Mouse (Mus musculus): ENCODE measurements around the gene 1700025G04Rik.

- TF ChIP-seq CTCF (IDR thresholded peaks at IDR 0.05; ENCODE audit: low read depth), result no peak
- no peak for TF ChIP-seq EP300 (optimal IDR thresholded peaks at IDR 0.05)
Measured at GRCm38 (mm10) chr1:152050037-152050436, 39.9 kb downstream of the 1700025G04Rik start.
